Mouse (Mus musculus): Measurements from ENCODE around the gene Sh2d3c. TPM values are rescaled to one million over a fixed set of nuclear protein-coding genes. Genes with fewer than 3 reads are reported as not detected.

Gene Sh2d3c
- polyA plus RNA-seq, 1 experiment from 2014 or later = 8.3 TPM

DNA sequence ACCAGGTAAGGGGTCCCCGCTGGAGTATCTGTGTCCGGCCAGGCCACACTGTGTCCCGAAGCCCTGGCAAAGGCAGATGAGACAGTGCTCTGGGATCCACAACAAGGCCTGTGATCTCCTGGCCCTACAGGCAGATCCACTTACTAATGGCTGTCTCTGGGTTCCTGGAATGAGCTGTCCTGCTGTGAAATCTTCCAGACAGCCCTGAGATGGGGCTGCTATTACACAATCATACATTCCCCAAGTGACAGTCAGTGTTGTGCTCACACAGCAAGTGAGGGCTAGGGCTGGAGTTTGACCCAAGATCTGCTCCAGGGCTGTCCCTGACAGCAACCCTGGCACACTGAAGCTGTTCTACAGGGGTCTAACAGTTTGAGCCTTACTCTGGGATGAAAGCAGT, 35.0 kb upstream of the Sh2d3c start:
- Histone ChIP-seq H3K4me1 (ENCODE audit: insufficient read depth) (0 out of 2 replicates have a peak, but pooled peaks cover 3% of the 10 kb centered on the region), H3K27me3 (ENCODE audit: insufficient read depth, low read length) (no peaks in the 10 kb centered on the region), H3K4me2 (ENCODE audit: low read depth, low read length) (no peak overlapping the region), H3K9ac (replicated peaks) (no peak overlapping the region), H3K9me3 (ENCODE audit: low read length) (no peaks in the 10 kb centered on the region), H3K27ac (ENCODE audit: low read depth) (no peak overlapping the region), H3K36me3 (replicated peaks; ENCODE audit: insufficient read depth, low read length) (peaks cover 54% of the 10 kb centered on the region), H3K4me3 (ENCODE audit: low read depth, low read length) (no peak overlapping the region)
- ATAC-seq = no peak
- WGBS (ENCODE audit: insufficient replicate concordance) = 87% methylated on average over 3 of the region's 3 CpGs
- DNase-seq = no peak
- TF ChIP-seq EP300 (IDR thresholded peaks at IDR 0.05; ENCODE audit: low read depth) = no peak
- TF ChIP-seq CTCF (IDR thresholded peaks at IDR 0.05; ENCODE audit: low read depth) = no peak

DNA sequence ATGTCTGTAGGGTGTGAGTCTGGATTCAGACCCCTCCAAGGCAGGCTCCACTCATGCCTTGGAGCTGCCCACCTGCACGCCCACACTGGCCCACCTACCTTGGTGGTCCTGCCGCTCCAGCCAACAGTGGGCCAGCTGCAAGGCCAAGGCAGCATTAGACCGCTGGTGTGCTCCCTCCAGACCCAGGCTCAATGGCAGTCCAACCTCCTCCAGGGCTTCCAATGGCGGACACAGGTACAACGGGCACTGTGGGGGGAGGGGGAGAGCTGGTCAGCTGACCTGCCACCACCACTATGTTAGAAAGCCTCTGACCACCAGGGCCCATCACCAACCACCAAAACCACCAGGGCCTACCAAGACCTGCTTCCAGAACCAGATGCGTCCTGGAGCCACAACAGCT, 34.2 kb upstream of the Sh2d3c start:
- Histone ChIP-seq H3K4me2 (ENCODE audit: low read depth, low read length) (no peak overlapping the region), H3K27ac (ENCODE audit: low read depth) (no peak overlapping the region), H3K9me3 (ENCODE audit: low read length) (no peaks in the 10 kb centered on the region), H3K36me3 (replicated peaks; ENCODE audit: insufficient read depth, low read length) (peaks cover 52% of the 10 kb centered on the region), H3K4me1 (ENCODE audit: insufficient read depth) (peaks cover 3% of the 10 kb centered on the region; the same call in 1 of the 2 replicates), H3K27me3 (ENCODE audit: insufficient read depth, low read length) (no peaks in the 10 kb centered on the region), H3K9ac (replicated peaks) (no peak overlapping the region), H3K4me3 (ENCODE audit: low read depth, low read length) (no peak overlapping the region)
- no peak for TF ChIP-seq EP300 (IDR thresholded peaks at IDR 0.05; ENCODE audit: low read depth)
- no peak for TF ChIP-seq CTCF (IDR thresholded peaks at IDR 0.05; ENCODE audit: low read depth)
- no peak for ATAC-seq
- no peak for DNase-seq
- WGBS (ENCODE audit: insufficient replicate concordance) = 83% methylated on average over 4 of the region's 6 CpGs

DNA sequence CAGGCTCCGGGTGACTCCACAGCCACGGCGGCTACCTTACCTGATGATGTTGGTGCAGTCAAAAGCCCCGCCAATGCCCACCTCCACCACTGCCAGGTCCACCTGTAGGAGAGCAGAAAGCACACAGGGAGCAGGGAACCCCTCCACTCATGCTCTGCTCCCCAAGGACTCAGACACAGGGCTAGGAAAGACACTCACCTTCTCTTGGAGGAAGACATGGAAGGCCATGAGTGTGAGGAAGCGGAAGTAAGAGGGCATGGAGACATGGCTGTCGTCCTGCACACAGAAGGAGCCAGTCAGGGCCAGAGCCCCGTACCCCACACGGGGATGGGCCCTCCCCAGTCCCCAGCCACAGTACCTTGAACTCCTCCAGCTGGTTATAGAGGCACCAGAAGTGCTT, 33.3 kb upstream of the Sh2d3c start:
- H3K27me3 ChIP-seq (ENCODE audit: insufficient read depth, low read length) = no peaks in the 10 kb centered on the region
- ATAC-seq (no peak), DNase-seq (no peak)
- H3K36me3 ChIP-seq (replicated peaks; ENCODE audit: insufficient read depth, low read length) = peaks cover 45% of the 10 kb centered on the region
- no peak overlapping the region for H3K4me3 ChIP-seq (ENCODE audit: low read depth, low read length)
- H3K9ac ChIP-seq (replicated peaks) = no peak overlapping the region
- peaks cover 10% of the 10 kb centered on the region for H3K4me1 ChIP-seq (ENCODE audit: insufficient read depth)
- no peak overlapping the region for H3K27ac ChIP-seq (ENCODE audit: low read depth)
- TF ChIP-seq EP300 (IDR thresholded peaks at IDR 0.05; ENCODE audit: low read depth) (no peak), CTCF (IDR thresholded peaks at IDR 0.05; ENCODE audit: low read depth) (no peak)
- no peak overlapping the region for H3K4me2 ChIP-seq (ENCODE audit: low read depth, low read length)
- H3K9me3 ChIP-seq (ENCODE audit: low read length) = no peaks in the 10 kb centered on the region
- 81% methylated on average over 8 of the region's 8 CpGs for WGBS (ENCODE audit: insufficient replicate concordance)

- Histone ChIP-seq H3K4me2 (ENCODE audit: low read depth, low read length) (no peak overlapping the region), H3K27me3 (ENCODE audit: insufficient read depth, low read length) (no peaks in the 10 kb centered on the region), H3K27ac (ENCODE audit: low read depth) (no peak overlapping the region), H3K36me3 (replicated peaks; ENCODE audit: insufficient read depth, low read length) (peaks cover 35% of the 10 kb centered on the region), H3K4me1 (ENCODE audit: insufficient read depth) (peaks cover 24% of the 10 kb centered on the region), H3K9me3 (ENCODE audit: low read length) (no peaks in the 10 kb centered on the region), H3K4me3 (ENCODE audit: low read depth, low read length) (no peak overlapping the region), H3K9ac (replicated peaks) (no peak overlapping the region)
- peak; percentile 100 for TF ChIP-seq CTCF (IDR thresholded peaks at IDR 0.05; ENCODE audit: low read depth)
- TF ChIP-seq EP300 (IDR thresholded peaks at IDR 0.05; ENCODE audit: low read depth) = no peak
- DNase-seq (peak; percentile 91), ATAC-seq (peak; percentile 39)
- 15% methylated on average over 5 of the region's 5 CpGs for WGBS (ENCODE audit: insufficient replicate concordance)
Measured at GRCm38 (mm10) chr2:32689420-32689819, 31.4 kb upstream of the Sh2d3c start.

- WGBS (ENCODE audit: insufficient replicate concordance) = 62% methylated on average over 11 of the region's 11 CpGs
- DNase-seq (no peak), ATAC-seq (no peak)
- H3K4me3 ChIP-seq (ENCODE audit: low read depth, low read length) = no peak overlapping the region
- peaks cover 28% of the 10 kb centered on the region for H3K4me1 ChIP-seq (ENCODE audit: insufficient read depth)
- H3K27me3 ChIP-seq (ENCODE audit: insufficient read depth, low read length) = no peaks in the 10 kb centered on the region
- no peak for TF ChIP-seq EP300 (IDR thresholded peaks at IDR 0.05; ENCODE audit: low read depth)
- 0 out of 2 replicates have a peak overlapping the region, but pooled peaks have one; percentile 7 for H3K9ac ChIP-seq (replicated peaks)
- H3K9me3 ChIP-seq (ENCODE audit: low read length) = no peaks in the 10 kb centered on the region
- no peak overlapping the region for H3K4me2 ChIP-seq (ENCODE audit: low read depth, low read length)
- no peak overlapping the region for H3K27ac ChIP-seq (ENCODE audit: low read depth)
- peaks cover 22% of the 10 kb centered on the region for H3K36me3 ChIP-seq (replicated peaks; ENCODE audit: insufficient read depth, low read length)
Measured at GRCm38 (mm10) chr2:32691041-32691440, 29.8 kb upstream of the Sh2d3c start.

DNA sequence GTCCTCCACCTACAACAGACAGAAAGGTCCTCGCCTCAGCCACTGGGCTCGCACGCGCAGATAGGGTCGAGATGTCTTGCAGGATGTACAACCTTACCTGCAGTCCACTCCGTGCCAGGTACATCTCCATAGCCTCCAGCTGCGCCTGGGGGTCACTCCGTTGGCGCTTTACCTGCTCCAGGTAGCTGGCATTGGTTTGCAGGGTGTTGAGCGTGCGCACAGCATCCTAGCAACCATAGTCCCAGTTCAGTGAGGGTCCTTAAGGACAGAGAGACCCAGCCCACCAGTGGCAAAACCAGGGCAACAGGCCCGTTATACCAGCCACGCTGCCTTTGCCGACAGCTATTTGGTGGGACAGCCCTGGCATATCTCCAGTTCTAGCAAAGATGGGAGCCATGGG, 28.4 kb upstream of the Sh2d3c start:
- no peak for ATAC-seq
- peak overlapping the region; percentile 61; the same call in 1 of the 2 replicates for H3K4me3 ChIP-seq (ENCODE audit: low read depth, low read length)
- no peak overlapping the region for H3K27ac ChIP-seq (ENCODE audit: low read depth)

GRCm38 (mm10) chr2:32693282-32693681, 27.6 kb upstream of the Sh2d3c start:
- no peak for DNase-seq

More for the DNA sequence above, 28.4 kb upstream of the Sh2d3c start:
- Histone ChIP-seq H3K36me3 (replicated peaks; ENCODE audit: insufficient read depth, low read length) (peaks cover 9% of the 10 kb centered on the region), H3K4me2 (ENCODE audit: low read depth, low read length) (peak overlapping the region; percentile 96), H3K27me3 (ENCODE audit: insufficient read depth, low read length) (no peaks in the 10 kb centered on the region), H3K4me1 (ENCODE audit: insufficient read depth) (peaks cover 28% of the 10 kb centered on the region), H3K9ac (replicated peaks) (peak overlapping the region; percentile 77), H3K9me3 (ENCODE audit: low read length) (no peaks in the 10 kb centered on the region)
- no peak for DNase-seq
- WGBS (ENCODE audit: insufficient replicate concordance) = 89% methylated on average over 14 of the region's 14 CpGs
- TF ChIP-seq CTCF (IDR thresholded peaks at IDR 0.05; ENCODE audit: low read depth) = no peak
- no peak for TF ChIP-seq EP300 (IDR thresholded peaks at IDR 0.05; ENCODE audit: low read depth)

More at GRCm38 (mm10) chr2:32693282-32693681, 27.6 kb upstream of the Sh2d3c start:
- no peak for ATAC-seq
- Histone ChIP-seq H3K9me3 (ENCODE audit: low read length) (no peaks in the 10 kb centered on the region), H3K27me3 (ENCODE audit: insufficient read depth, low read length) (no peaks in the 10 kb centered on the region), H3K36me3 (replicated peaks; ENCODE audit: insufficient read depth, low read length) (peaks cover 1% of the 10 kb centered on the region; the same call in 1 of the 2 replicates), H3K27ac (ENCODE audit: low read depth) (peak overlapping the region; percentile 72; the same call in 1 of the 2 replicates), H3K4me3 (ENCODE audit: low read depth, low read length) (peak overlapping the region; percentile 61), H3K4me2 (ENCODE audit: low read depth, low read length) (peak overlapping the region; percentile 96), H3K4me1 (ENCODE audit: insufficient read depth) (peaks cover 28% of the 10 kb centered on the region), H3K9ac (replicated peaks) (peak overlapping the region; percentile 77)
- TF ChIP-seq EP300 (IDR thresholded peaks at IDR 0.05; ENCODE audit: low read depth) = no peak
- no peak for TF ChIP-seq CTCF (IDR thresholded peaks at IDR 0.05; ENCODE audit: low read depth)
- 10% methylated on average over 7 of the region's 7 CpGs for WGBS (ENCODE audit: insufficient replicate concordance)
